Mouse (Mus musculus) gastrocnemius, adult 8-10 months (tissue): ENCODE measurements around the gene Uhrf1. TPM values are rescaled to one million over a fixed set of nuclear protein-coding genes. Genes with fewer than 3 reads are reported as not detected.

Experiments
- DNase-seq, 2 experiments: peaks; one replicate each; pipeline ENCODE4 v3.0.0; 2022; ENCODE audit warnings: low spot score in 2 of 2
- total RNA-seq, 4 experiments: library from RNA; stranded (reverse); gene quantifications; 2 replicates each; pipeline ENCODE4 v1.2.4; 2022

Gene Uhrf1
- total RNA-seq, 4 experiments from 2014 or later = 0.18 to 0.67 (median 0.44) TPM

- DNase-seq = no peak
Measured at GRCm38 (mm10) chr17:56298238-56298637, 4.9 kb upstream of the Uhrf1 start.

GRCm38 (mm10) chr17:56300186-56300585 lies 2.9 kb upstream of the Uhrf1 start, which contains the start of gene Arrdc5:
Gene Arrdc5 (minus strand): TSS chr17:56300286.
- DNase-seq = no peak

GRCm38 (mm10) chr17:56302363-56302996 lies 641 bp upstream of the Uhrf1 start:
- no peak for DNase-seq

- peak; percentile 88 to 89 for DNase-seq
Measured at GRCm38 (mm10) chr17:56303847-56304586, 896 bp downstream of the Uhrf1 start.

GRCm38 (mm10) chr17:56304718-56305117 lies 1.6 kb downstream of the Uhrf1 start:
- no peak for DNase-seq

- DNase-seq = no peak
Measured at GRCm38 (mm10) chr17:56305156-56305555, 2.0 kb downstream of the Uhrf1 start.

GRCm38 (mm10) chr17:56305826-56306225 lies 2.7 kb downstream of the Uhrf1 start:
- no peak for DNase-seq

GRCm38 (mm10) chr17:56308088-56308487 lies 5.0 kb downstream of the Uhrf1 start:
- DNase-seq = no peak

- DNase-seq = no peak
Measured at GRCm38 (mm10) chr17:56309191-56309945, 6.2 kb downstream of the Uhrf1 start.

- no peak for DNase-seq
Measured at GRCm38 (mm10) chr17:56324419-56324818, 21.3 kb downstream of the Uhrf1 start.

GRCm38 (mm10) chr17:56325450-56326152 lies 22.5 kb downstream of the Uhrf1 start, which contains the start of gene Kdm4b:
Gene Kdm4b (plus strand): TSS chr17:56326062.
- DNase-seq = peak; percentile 99

- DNase-seq = no peak
Measured at GRCm38 (mm10) chr17:56326153-56327147, 23.3 kb downstream of the Uhrf1 start.

GRCm38 (mm10) chr17:56329267-56329666 lies 26.1 kb downstream of the Uhrf1 start:
- DNase-seq = no peak

- DNase-seq = no peak
Measured at GRCm38 (mm10) chr17:56330345-56330744, 27.2 kb downstream of the Uhrf1 start.

- DNase-seq = peak; percentile 34 to 42
Measured at GRCm38 (mm10) chr17:56331256-56331655, 28.1 kb downstream of the Uhrf1 start.

GRCm38 (mm10) chr17:56332987-56333386 lies 29.9 kb downstream of the Uhrf1 start:
- no peak for DNase-seq

- DNase-seq = peak; percentile 53 to 56
Measured at GRCm38 (mm10) chr17:56337190-56337589, 34.1 kb downstream of the Uhrf1 start.

- no peak for DNase-seq
Measured at GRCm38 (mm10) chr17:56337791-56338190, 34.7 kb downstream of the Uhrf1 start.

GRCm38 (mm10) chr17:56338909-56339308 lies 35.8 kb downstream of the Uhrf1 start:
- DNase-seq = no peak

- peak in 1 of 2 experiments; percentile 26 for DNase-seq
Measured at GRCm38 (mm10) chr17:56340717-56341116, 37.6 kb downstream of the Uhrf1 start.
